Mouse (Mus musculus) limb, embryonic 13.5 days (tissue): ENCODE results near the gene Gins3. TPM values are rescaled to one million over a fixed set of nuclear protein-coding genes. Genes with fewer than 3 reads are reported as not detected.
"Not testable (repeated sequence)": the region's sequence is repeated elsewhere in the genome, so short reads cannot be mapped to it uniquely, and the experiment has no call there.

ENCODE experiments used
- ATAC-seq: fragments of 200-750 bp; cut with Nextera tagmentation; 2 replicates; pipeline ENCODE4 v1.8.0; 2017; ENCODE audit warnings: low read depth, moderate number of reproducible peaks, moderate TSS enrichment; ENCODE audit not compliant: low FRiP score
- H3K27ac ChIP-seq: fragments of 300-500 bp; sonication (generic); 2 replicates; pipeline ENCODE4 v1.5.1; 2015; ENCODE audit warnings: inconsistent platforms, mild to moderate bottlenecking, moderate library complexity
- H3K27me3 ChIP-seq: fragments of 300-500 bp; sonication (generic); 2 replicates; pipeline ENCODE4 v1.6.1; 2015; ENCODE audit warnings: mild to moderate bottlenecking, inconsistent platforms
- H3K36me3 ChIP-seq: fragments of 300-500 bp; sonication (generic); 2 replicates; pipeline ENCODE4 v1.6.1; 2015; ENCODE audit warnings: inconsistent platforms, mild to moderate bottlenecking, moderate library complexity
- H3K4me1 ChIP-seq: fragments of 300-500 bp; sonication (generic); 2 replicates; pipeline ENCODE4 v1.6.1; 2015; ENCODE audit warnings: inconsistent platforms
- H3K4me2 ChIP-seq: fragments of 300-500 bp; sonication (generic); replicated peaks from 2 replicates; pipeline ENCODE4 v1.6.1; 2015; ENCODE audit warnings: inconsistent platforms, mild to moderate bottlenecking, moderate library complexity
- H3K4me3 ChIP-seq: fragments of 300-500 bp; sonication (generic); 2 replicates; pipeline ENCODE4 v1.5.1; 2015; ENCODE audit warnings: moderate library complexity, mild to moderate bottlenecking, inconsistent platforms
- H3K9ac ChIP-seq: fragments of 300-500 bp; sonication (generic); 2 replicates; pipeline ENCODE4 v1.6.1; 2015; ENCODE audit warnings: mild to moderate bottlenecking, inconsistent platforms
- H3K9me3 ChIP-seq: fragments of 300-500 bp; sonication (generic); 2 replicates; pipeline ENCODE4 v1.6.1; 2016; ENCODE audit warnings: inconsistent platforms
- WGBS: fragments of 180-500 bp; shearing (Covaris S2); methylation state at CpG from one replicate; pipeline ENCODE4 v1.1.7; 2015; 5-methylcytosine and 5-hydroxymethylcytosine counted together
- polyA plus RNA-seq: library from polyadenylated mRNA; unstranded; fragments of >200 nt; fragmentation: Nextera tagmentation; extraction: Ambion mirVana; gene quantifications from 2 replicates; pipeline ENCODE4 v1.2.1, GENCODE M21; 2015

Gene Gins3
- polyA plus RNA-seq, 1 experiment from 2014 or later = 28.0 TPM

DNA sequence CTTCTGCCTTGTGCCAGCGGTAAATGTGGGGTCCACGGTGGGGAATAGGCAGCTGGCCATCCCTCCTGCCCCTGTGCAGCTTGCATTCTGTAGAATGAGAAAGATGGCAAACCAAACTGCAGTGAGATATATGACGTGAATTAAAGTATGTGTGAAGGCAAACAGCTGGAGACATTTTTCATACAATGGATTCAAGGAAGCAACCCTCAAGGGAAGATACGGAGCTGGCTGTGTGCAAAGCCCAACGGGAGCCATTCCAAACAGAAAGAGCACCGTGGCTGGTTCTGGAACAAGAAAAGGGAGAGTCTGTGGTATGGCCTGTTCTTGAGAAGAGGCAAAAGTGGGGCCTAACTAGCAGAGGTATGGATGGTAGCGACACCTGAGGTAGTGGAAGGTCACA is 22.6 kb downstream of the Gins3 start:
- Histone ChIP-seq H3K27me3 (no peaks in the 10 kb centered on the region), H3K27ac (no peak overlapping the region), H3K9ac (no peak overlapping the region), H3K36me3 (no peaks in the 10 kb centered on the region), H3K4me3 (no peak overlapping the region), H3K4me1 (0 out of 2 replicates have a peak, but pooled peaks cover 4% of the 10 kb centered on the region), H3K4me2 (no peak overlapping the region), H3K9me3 (no peaks in the 10 kb centered on the region)
- WGBS = 82% methylated on average over 7 of the region's 7 CpGs
- no peak for ATAC-seq

DNA sequence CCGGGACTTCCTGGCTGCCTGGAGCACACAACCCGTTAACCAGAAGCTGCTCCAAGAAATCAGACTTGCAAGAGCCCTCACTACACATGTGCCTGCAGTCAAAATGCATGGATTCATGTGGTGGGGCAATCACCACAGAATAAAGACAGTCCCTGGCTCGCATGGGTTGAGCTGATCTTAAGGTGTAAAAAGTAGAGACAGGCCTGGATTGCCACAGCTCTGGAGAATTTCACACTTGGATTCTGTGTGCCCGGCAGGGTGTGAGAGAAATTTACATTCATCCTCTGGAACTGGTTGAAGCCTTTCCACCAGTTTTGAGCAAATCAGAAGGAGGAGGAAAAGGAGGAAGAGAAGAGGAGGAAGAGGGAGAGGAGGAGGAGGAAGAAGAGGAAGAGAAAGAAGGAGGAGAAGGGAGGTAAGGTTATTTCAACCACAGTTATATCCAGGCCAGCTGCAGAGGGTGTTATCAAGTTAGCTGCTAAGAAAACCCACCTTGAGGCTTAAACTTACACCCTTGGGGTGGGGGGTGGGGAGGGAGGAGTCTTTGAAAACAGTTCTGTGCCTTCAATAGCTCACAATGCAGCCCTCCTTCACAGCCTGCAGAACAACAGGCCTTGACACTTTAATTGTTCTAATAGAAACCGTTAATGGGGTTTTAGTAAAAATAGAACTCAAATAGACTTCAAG is 23.2 kb downstream of the Gins3 start:
- 0 out of 2 replicates have a peak, but pooled peaks cover 4% of the 10 kb centered on the region for H3K4me1 ChIP-seq
- H3K4me2 ChIP-seq = no peak overlapping the region
- no peak overlapping the region for H3K27ac ChIP-seq
- H3K27me3 ChIP-seq = no peaks in the 10 kb centered on the region
- H3K9me3 ChIP-seq = no peaks in the 10 kb centered on the region
- H3K9ac ChIP-seq = no peak overlapping the region
- no peak for ATAC-seq
- WGBS = 28% methylated on average over 5 of the region's 5 CpGs
- H3K4me3 ChIP-seq = no peak overlapping the region
- no peaks in the 10 kb centered on the region for H3K36me3 ChIP-seq

DNA sequence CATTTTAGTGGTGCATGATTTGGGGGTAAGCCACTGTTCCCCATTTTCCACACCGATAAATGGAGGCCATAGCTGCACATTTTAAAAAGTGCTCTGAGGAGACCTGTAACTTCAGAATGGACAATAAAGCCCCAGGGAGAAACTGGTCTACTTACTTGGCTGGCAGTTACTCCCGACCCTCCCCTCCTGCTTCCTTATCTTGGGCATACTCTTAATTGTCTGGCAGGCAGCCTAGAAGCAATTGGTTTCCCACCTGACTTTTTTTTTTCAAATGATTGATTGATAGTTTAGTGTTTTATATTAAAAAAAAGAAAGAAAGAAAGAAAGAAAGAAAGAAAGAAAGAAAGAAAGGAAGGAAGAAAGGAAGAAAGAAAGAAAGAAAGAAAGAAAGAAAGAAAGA is 24.3 kb downstream of the Gins3 start:
- Histone ChIP-seq H3K9ac (no peak overlapping the region), H3K4me2 (no peak overlapping the region), H3K27me3 (no peaks in the 10 kb centered on the region), H3K9me3 (no peaks in the 10 kb centered on the region), H3K4me1 (no peaks in the 10 kb centered on the region), H3K27ac (no peak overlapping the region), H3K36me3 (no peaks in the 10 kb centered on the region), H3K4me3 (no peak overlapping the region)
- 39% methylated on average over 2 of the region's 2 CpGs for WGBS
- ATAC-seq = no peak

DNA sequence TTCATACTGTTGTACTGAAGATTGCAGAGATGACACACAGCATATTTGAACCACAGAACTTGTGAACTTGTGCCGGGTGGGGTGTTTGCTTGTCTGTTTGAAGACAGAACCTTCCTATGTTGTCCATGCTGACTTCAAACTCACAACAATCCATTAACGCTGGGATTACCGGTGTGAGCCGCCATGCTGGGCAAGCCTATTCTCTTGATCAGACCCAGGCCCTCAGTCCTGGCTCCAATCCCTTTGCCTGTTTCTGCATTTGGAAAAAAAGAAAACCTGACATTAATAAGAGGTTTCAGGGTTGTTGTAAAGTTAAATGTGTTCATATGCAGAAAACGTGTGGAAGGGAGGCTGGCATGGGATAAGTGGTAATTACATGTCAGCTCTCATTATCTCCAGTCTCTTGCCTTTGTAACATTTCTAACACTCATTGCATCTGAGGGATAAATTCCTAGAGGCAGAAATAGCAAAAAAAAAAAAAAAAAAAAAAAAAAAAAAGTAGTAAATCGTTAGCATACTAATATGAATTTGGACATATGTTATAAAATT is 27.2 kb downstream of the Gins3 start:
- 70% methylated on average over 6 of the region's 6 CpGs for WGBS
- no peak overlapping the region for H3K4me2 ChIP-seq
- no peaks in the 10 kb centered on the region for H3K36me3 ChIP-seq
- no peak overlapping the region for H3K9ac ChIP-seq
- H3K4me1 ChIP-seq = no peaks in the 10 kb centered on the region
- H3K4me3 ChIP-seq = no peak overlapping the region
- no peaks in the 10 kb centered on the region for H3K9me3 ChIP-seq
- no peaks in the 10 kb centered on the region for H3K27me3 ChIP-seq
- no peak for ATAC-seq
- no peak overlapping the region for H3K27ac ChIP-seq

DNA sequence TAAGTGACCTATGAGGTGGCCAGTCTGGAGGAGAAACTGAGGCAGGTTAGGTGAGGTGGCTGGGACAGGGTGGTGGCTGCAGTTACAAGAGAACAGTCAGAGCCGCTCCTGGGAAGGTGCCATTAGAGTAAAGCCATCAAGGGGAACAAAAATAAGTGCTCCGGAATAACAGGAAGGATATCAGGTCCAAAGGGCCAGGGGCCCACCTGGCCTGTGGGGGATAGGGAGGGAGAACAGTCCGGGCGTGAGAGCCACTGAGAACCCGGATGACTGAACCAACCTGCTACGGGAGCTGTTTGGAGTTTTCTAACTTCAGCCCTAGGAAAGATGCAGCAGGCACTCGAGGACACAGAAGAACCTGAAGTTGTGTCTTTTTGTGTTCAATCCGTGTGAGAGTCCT is 27.8 kb downstream of the Gins3 start:
- ATAC-seq = no peak
- WGBS = 68% methylated on average over 8 of the region's 8 CpGs
- Histone ChIP-seq H3K9me3 (no peaks in the 10 kb centered on the region), H3K4me1 (no peaks in the 10 kb centered on the region), H3K27ac (no peak overlapping the region), H3K36me3 (no peaks in the 10 kb centered on the region), H3K27me3 (no peaks in the 10 kb centered on the region), H3K4me2 (no peak overlapping the region), H3K9ac (no peak overlapping the region), H3K4me3 (no peak overlapping the region)

DNA sequence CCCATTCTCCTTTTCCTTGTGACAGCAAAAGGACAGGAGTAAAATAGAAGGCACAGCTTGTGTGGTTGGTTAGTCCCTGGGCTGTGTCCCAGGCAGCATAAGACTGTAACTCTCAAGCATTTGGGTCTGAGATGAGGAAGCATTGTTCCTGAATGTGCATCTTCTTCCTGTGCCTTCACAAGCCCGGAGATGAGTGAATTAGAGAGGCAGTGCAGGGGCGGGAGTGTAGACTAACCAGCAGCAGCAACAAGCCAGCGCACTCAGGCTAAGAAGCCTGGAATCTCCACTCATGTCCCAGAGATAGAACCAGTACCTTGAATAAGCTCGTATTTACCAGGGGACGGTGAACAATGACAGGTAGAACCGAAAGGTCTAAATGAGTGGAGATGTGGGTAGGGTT is 28.3 kb downstream of the Gins3 start:
- no peak overlapping the region for H3K4me2 ChIP-seq
- no peak overlapping the region for H3K27ac ChIP-seq
- no peak for ATAC-seq
- no peaks in the 10 kb centered on the region for H3K4me1 ChIP-seq
- H3K4me3 ChIP-seq = no peak overlapping the region
- no peaks in the 10 kb centered on the region for H3K9me3 ChIP-seq
- H3K9ac ChIP-seq = no peak overlapping the region
- no peaks in the 10 kb centered on the region for H3K27me3 ChIP-seq
- no peaks in the 10 kb centered on the region for H3K36me3 ChIP-seq
- WGBS = 91% methylated on average over 6 of the region's 6 CpGs

DNA sequence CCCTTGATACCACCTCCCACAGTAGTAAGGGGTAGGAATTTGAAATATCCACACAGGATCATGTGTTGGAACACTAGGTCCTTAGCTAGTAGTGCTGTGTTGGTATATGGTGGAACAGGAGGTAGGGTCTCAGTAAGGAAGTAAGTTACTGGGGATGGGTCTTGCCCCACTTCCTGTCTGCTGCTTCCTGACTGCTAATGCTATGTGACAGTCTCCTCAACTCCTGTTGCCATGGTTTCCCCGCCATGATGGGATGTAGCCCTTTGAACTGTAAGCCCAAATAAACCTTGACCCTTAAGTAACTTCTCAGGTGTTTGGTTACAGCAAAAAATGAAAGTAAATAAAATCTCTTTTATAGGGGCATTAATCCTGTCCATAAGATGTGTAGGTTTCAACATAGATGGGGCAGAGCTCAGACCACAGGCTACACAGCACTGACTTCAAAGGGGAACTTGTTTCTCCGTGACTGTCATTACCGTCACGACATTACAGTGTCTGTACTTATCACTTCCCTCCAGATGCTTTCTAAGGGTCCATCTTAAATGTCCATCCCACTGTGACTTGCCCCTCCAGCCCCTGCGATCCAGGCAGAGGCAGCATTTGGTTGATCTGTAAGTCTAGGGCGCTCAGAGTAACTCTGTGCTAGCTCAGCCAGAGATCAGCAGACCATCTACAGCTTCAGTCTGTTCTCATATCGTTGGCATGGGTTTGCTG is 29.8 kb downstream of the Gins3 start:
- Histone ChIP-seq H3K4me1 (no peaks in the 10 kb centered on the region), H3K9ac (no peak overlapping the region), H3K4me3 (no peak overlapping the region), H3K4me2 (no peak overlapping the region), H3K9me3 (no peaks in the 10 kb centered on the region), H3K27ac (no peak overlapping the region), H3K27me3 (no peaks in the 10 kb centered on the region), H3K36me3 (no peaks in the 10 kb centered on the region)
- WGBS = 78% methylated on average over 7 of the region's 7 CpGs
- ATAC-seq = no peak

DNA sequence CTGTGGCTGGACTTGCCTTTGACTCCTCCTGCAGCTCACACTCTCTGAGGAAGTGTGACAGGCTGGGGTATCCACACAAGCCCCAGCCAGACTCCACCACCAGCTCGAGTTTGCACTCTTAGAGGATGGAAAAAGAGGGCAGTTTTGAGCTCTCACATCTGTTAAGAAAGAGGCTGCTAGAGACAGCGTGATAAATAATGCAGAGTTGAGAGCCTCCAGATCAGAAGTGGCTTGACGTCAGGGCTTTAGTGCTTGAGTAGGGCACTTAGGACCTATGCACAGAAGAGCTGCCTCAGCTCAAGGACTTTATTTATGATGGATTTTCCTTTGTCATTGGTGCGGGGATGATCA is 30.3 kb downstream of the Gins3 start:
- H3K4me1 ChIP-seq = no peaks in the 10 kb centered on the region
- H3K9me3 ChIP-seq = no peaks in the 10 kb centered on the region
- H3K27me3 ChIP-seq = no peaks in the 10 kb centered on the region
- no peak overlapping the region for H3K4me2 ChIP-seq
- H3K27ac ChIP-seq = no peak overlapping the region
- WGBS = 65% methylated on average over 4 of the region's 4 CpGs
- H3K4me3 ChIP-seq = no peak overlapping the region
- H3K36me3 ChIP-seq = no peaks in the 10 kb centered on the region
- no peak overlapping the region for H3K9ac ChIP-seq
- ATAC-seq = no peak

DNA sequence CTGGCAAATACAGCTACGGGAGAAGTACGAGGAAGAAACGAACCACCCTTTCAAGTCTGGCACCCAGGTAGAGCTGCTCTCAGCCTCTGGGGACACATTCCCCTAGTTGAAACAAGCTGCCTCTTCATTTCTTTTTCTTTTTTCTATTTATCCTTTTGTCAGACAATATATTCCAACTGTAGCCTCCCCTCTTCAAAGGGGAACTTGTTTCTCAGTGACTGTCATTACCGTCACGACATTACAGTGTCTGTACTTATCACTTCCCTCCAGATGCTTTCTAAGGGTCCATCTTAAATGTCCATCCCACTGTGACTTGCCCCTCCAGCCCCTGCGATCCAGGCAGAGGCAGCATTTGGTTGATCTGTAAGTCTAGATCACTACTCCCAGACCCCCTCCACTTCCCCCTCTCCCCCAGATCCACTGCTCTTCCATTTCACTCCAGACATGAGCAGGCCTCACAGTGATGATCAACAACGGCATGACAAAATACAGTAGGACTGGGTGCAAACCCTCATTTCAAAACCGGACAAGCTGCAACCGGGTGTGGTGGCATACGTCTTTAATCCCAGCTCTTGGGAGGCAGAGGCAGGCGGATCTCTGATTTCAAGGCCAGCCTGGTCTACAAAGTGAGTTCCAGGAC is 32.7 kb downstream of the Gins3 start:
- H3K9ac ChIP-seq, ATAC-seq, H3K27ac ChIP-seq, H3K9me3 ChIP-seq, H3K27me3 ChIP-seq, H3K4me1 ChIP-seq, H3K4me3 ChIP-seq, H3K36me3 ChIP-seq, H3K4me2 ChIP-seq: not testable (repeated sequence)
- WGBS = 93% methylated on average over 11 of the region's 11 CpGs

DNA sequence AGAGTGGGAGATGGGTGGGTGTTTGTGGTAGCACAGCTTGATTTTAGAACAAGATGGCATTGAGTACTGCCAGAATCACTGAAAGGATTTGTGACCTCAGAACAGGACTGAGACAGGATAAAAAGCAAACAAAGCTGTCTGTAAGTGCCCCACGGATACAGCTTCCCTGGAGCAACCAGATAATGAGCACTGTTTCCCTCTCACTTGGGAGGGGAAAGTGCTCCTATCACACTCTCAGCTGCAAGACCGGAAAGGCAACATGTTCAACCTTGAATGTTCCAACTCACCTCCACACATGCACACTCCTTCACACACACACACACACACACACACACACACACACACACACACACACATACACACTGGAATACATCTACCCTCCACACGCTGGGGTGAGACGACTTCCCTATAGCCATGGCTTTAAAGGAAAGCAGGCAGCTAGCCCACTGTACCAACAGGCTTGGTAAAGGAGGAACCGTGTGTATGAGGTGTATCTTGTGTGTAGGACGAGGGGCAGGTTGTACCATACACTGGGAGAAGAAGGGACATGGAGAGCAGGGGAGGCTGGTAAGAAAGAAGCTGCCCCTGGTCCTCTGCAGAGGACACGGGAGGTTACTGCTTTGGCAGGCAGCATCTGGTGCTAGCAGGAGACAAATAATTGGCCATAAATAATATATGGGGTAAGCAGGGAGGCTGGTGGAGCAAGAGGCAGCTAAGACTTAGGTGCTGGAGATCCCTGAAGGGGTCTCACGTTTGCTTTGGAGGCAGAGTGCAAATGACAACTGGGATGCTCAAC is 35.1 kb downstream of the Gins3 start:
- no peak for ATAC-seq
- WGBS = 40% methylated on average over 8 of the region's 8 CpGs
- peaks cover 19% of the 10 kb centered on the region for H3K27me3 ChIP-seq

DNA sequence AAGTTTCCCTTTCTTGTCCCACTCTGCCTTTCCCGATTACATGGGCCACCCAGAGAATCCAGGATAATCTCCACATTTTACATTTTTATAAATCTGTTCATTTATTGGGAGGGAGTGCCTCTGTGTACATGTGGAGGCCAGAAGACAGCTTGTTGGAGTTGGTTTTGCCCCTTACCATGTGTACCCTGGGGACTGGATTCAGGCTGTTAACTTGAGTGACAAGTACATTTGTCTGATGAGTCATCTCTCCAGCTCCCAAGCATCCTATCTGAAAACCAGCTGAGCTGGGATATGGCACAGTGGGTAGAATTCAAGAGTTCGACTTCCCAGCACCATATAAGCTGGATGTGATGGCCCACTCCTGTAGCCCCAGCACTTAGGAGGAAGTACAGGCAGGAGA is 36.7 kb downstream of the Gins3 start:
- Histone ChIP-seq H3K27me3 (peaks cover 32% of the 10 kb centered on the region), H3K4me1 (no peaks in the 10 kb centered on the region), H3K9ac (no peak overlapping the region), H3K27ac (no peak overlapping the region), H3K4me2 (no peak overlapping the region), H3K9me3 (no peaks in the 10 kb centered on the region), H3K4me3 (no peak overlapping the region), H3K36me3 (no peaks in the 10 kb centered on the region)
- WGBS = 82% methylated on average over 2 of the region's 2 CpGs
- ATAC-seq = no peak

More for the DNA sequence above, 35.1 kb downstream of the Gins3 start:
- Histone ChIP-seq H3K4me1 (no peaks in the 10 kb centered on the region), H3K27ac (no peak overlapping the region), H3K9ac (no peak overlapping the region), H3K9me3 (no peaks in the 10 kb centered on the region), H3K4me2 (no peak overlapping the region), H3K36me3 (no peaks in the 10 kb centered on the region), H3K4me3 (no peak overlapping the region)

DNA sequence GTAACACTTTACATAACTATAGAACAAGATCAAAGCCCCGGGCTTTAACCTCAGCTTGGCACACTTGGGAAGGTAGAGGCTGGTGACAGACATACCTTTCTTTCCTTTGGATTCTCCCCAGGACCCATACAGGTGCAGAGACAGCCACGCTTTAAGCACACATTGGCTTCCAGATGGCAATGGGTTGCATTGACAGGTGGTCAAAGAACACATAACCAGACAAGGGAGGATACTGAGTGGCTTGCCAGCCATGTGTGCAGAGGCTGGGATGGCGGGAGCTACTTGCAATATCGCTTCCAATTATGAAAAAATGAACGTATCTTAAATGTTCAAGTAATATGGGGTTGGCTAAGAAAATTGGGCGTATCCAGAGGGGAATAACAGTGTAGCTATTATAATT is 38.6 kb downstream of the Gins3 start:
- no peaks in the 10 kb centered on the region for H3K4me1 ChIP-seq
- no peak overlapping the region for H3K4me2 ChIP-seq
- H3K27ac ChIP-seq = no peak overlapping the region
- WGBS = 84% methylated on average over 6 of the region's 6 CpGs
- no peak overlapping the region for H3K9ac ChIP-seq
- H3K27me3 ChIP-seq = peaks cover 51% of the 10 kb centered on the region
- no peak overlapping the region for H3K4me3 ChIP-seq
- no peak for ATAC-seq
- H3K9me3 ChIP-seq = no peaks in the 10 kb centered on the region
- no peaks in the 10 kb centered on the region for H3K36me3 ChIP-seq
